Comparison of ENCODE assay signal across 13 mouse cellular contexts in the genomic region with DNA sequence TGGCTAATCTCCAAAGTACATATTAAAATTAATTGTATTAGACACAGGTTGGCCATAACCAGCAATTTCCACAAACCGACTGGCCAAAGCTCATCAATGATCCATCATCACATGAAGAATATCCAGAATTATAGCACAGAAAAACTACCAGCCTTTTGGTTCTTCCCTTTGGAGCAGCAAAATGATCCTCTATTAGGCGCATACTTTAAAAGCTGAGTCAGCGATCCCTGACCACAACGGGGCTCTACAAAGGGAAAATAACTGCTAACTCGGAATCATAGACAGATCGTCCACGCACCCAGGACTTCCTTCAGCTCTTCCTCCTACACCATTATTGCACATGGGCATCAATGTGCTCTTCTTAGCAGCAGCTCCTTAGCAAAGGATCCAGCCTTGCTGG.
"Had no signal": no experiment of that assay in that cellular context is flagged by ENCODE, and none has a peak within 500 bp of the region (broad histone marks: within the 10 kb centered on the region; RNA-seq: fewer than 3 reads in every experiment).

No protein-coding gene starts in this region.

- H3K9ac ChIP-seq: lung, embryonic 14.5 days; midbrain, embryonic 13.5 days; midbrain, embryonic 15.5 days; neural tube, embryonic 12.5 days had no signal

- H3K4me3 ChIP-seq: megakaryocyte, embryonic 14.5 days; midbrain, embryonic 13.5 days; midbrain, embryonic 15.5 days; neural tube, embryonic 12.5 days had no signal

- H3K4me1 ChIP-seq: megakaryocyte, embryonic 14.5 days; midbrain, embryonic 13.5 days; midbrain, embryonic 15.5 days; neural tube, embryonic 12.5 days had no signal

- H3K27ac ChIP-seq: macrophage; midbrain, embryonic 13.5 days; midbrain, embryonic 15.5 days; neural tube, embryonic 12.5 days had no signal

- DNase-seq: lung, adult 18-20 months; lung, embryonic 14.5 days; lung, postnatal 10 days; lung, postnatal 36 days; right cerebral cortex, postnatal 14 days; thymus, adult 18-20 months; thymus, postnatal 14 days; thymus, postnatal 36 days had no signal

- H3K9me3 ChIP-seq: megakaryocyte, embryonic 14.5 days; midbrain, embryonic 13.5 days; midbrain, embryonic 15.5 days; neural tube, embryonic 12.5 days had no signal
